Mouse (Mus musculus): ENCODE data around the gene Tnrc6c.

DNA sequence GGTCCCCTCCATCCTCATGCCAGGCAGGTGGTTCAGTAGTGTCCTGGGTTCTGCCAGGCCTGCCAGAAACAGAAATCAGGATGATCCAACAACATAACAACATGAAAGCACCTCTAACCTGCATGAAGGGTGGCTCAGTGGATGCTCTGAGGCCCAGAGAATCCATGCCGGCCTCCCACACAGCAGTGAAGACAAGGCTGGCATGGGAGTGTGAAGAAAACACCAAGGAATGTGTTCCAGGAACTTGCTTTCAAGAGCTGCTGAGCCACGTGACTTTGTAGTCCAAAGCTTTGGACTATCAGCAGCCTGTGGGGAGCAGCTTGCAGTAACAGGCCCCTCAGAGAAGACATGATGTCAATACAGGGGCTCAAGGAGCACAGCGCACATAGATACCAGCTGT, 112.2 kb downstream of the Tnrc6c start:
- TF ChIP-seq GATA1 (IDR thresholded peaks at IDR 0.05; ENCODE audit: borderline replicate concordance, low read length), result no peak
- TF ChIP-seq FLI1 (IDR thresholded peaks at IDR 0.05; ENCODE audit: low read length), result no peak
